Mouse (Mus musculus) v-Abl transformed pro-B cells (cell line): ENCODE measurements around the gene Serpinf1.

Experiments used
- in situ Hi-C, 2 experiments: fragments of 400-800 bp; cut with MboI; formaldehyde crosslinking; loops; one replicate each; pipeline ENCODE4 v1.15.1; 2025; ENCODE audit not compliant: unreplicated experiment in 2 of 2

Serpinf1 gene

DNA sequence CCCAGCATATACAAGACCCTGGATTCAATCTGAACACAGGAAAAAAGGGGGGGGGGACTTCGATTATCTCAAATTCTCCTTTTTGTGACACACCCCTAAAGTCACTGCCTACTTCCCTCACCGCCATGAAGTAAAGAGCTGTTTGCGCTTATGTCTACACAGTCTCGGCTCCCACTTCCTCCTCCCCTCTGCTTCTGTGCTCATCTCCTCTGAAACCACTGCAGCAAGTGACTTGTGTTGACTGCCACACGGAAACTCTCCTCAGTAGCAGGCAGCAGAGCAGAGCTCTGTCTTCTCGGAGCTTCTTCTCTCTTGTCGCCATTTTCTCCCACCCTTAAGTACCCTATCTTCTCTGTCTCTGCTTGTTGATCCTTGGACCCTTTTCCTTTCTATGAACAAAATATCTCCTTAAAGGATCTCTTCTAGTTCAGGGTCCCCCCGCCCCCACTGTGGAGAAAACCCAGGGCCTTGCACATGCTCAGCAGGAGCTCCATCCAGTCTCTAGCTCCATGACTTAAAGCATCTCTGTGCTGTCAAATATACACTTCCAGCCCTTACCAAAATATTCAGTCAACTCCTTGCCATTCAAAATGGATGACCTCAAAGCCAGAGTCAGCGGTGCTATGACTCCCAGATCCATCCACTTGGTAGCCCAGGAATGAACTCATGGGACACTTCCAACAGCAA, 6.7 kb upstream of the Serpinf1 start:
- in situ Hi-C loops = no loop called here

GRCm38 (mm10) chr11:75424459-75424858, 2.0 kb upstream of the Serpinf1 start:
- in situ Hi-C loops = no loop called here

DNA sequence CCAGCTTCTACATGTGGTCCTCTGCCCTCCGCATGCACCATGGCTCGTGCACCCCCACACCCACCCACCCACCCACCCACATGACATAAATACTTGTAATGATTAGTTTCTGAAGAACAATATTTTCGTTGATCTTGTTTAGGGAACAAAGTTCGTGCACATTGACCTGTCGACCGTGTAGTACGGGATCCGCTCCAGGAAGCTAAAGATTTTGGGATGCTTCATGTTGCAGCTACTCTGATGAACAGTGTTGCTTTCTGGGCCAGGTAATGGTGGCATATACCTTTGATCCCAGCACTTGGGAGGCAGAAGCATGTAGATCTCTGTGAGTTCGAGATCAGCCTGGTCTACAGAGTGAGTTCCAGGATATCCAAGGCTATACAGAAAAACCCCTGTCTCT, 1.5 kb upstream of the Serpinf1 start:
- in situ Hi-C loops = no loop called here

DNA sequence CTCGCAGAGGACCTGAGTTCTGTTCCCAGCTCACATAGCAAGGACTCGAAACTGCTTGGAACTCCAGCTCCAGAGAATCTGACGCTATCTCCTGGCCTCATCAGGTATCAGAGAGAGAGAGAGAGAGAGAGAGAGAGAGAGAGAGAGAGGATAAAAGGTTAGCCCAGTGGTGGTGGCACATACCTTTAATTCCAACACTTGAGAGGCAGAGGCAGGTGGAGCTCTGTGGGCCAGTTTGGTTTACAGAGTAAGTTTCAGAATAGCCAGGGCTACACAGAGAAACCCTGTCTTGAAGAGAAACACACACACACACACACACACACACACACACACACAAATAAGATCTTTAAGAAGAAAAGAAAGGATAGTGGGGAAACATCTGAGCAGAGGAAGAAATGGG, 590 bp upstream of the Serpinf1 start:
- in situ Hi-C loops = no loop called here

DNA sequence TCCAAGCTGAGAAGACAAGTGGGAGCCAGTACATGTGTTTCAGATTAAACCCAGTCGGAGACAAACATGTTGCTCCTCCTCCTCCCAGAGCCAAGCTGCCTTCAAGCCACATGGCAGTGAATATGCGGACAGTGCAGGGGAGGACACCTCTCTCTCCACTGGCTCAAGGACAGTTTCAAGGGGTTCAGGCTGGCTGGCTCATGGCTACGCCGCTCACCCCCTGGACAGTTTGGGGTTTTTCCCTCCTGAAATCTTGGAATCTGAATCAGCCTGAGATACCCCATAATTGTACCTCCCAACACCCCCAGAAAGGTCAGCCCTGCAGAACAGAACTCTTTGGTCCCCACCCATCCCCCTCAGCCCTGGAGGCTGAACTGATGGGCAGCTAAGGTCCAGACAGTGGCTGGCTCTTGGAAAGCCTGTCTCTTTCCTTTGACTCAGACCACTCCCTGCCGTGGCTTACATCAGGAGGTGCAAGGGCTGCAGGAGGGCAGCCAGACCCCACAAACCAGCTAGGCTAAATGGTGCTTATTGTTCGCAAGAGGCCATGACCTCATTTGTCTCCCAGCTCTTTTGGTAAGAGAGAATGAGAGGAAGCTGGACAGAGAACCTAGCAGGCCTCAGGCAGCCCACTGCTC, 1.0 kb downstream of the Serpinf1 start:
- in situ Hi-C loops = no loop called here

- in situ Hi-C loops = no loop called here
Observed at GRCm38 (mm10) chr11:75420810-75421374, 1.6 kb downstream of the Serpinf1 start.

GRCm38 (mm10) chr11:75420037-75420436, 2.5 kb downstream of the Serpinf1 start:
- in situ Hi-C loops = no loop called here

GRCm38 (mm10) chr11:75415994-75416393, 6.5 kb downstream of the Serpinf1 start:
- in situ Hi-C loops = loop anchor here in 1 of 2 experiments (5.0 kb wide), 1 partner anchor 36 kb away; the partner anchor contains the start of gene Wdr81

- in situ Hi-C loops = loop anchor here in 1 of 2 experiments (5.0 kb wide), 1 partner anchor 37 kb away; the partner anchor contains the start of gene Wdr81
Observed at GRCm38 (mm10) chr11:75415096-75415495, 7.4 kb downstream of the Serpinf1 start.

DNA sequence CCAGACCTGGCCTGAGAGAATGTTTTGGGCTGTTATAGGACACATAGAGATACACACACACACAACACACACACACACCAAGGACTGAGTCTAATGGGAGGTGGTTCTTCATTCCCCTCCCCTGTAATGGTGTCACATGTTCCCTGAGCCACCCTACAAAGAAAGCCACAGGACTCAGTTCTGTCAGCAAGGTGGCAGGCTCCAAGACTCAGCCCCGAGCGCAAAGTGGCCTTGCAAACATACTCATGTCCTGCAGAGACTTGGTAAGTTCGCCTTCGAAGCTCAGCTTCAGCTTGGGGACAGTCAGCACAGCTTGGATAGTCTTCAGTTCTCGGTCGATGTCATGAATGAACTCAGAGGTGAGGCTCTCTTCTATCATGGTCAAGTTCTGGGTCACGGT, 11.9 kb downstream of the Serpinf1 start:
- in situ Hi-C loops = loop anchor here in 1 of 2 experiments (5.0 kb wide), 1 partner anchor 47 kb away; no protein-coding TSS in a partner anchor

GRCm38 (mm10) chr11:75409679-75410575, 12.6 kb downstream of the Serpinf1 start:
- in situ Hi-C loops = loop anchor here in 1 of 2 experiments (5.0 to 10.0 kb wide), 2 partner anchors 47 to 115 kb away; no protein-coding TSS in a partner anchor

DNA sequence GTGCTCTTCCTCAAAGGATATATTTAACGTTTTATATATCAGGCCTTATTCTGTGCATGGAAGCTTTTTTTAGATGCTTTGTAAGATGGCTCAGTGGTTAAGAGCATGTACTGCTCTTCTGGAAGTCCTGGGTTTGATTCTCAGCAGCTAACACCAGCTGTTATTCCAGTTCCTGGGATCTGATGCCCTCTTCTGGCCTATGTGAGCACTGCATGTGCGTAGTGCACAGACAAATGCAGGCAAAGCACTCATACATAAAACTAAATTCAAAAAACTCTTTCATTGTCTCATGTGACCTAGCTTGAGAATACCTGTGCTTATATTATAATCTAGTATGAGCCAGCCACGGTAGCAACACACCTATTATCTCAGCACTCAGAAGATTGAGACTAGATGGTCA, 15.6 kb downstream of the Serpinf1 start:
- in situ Hi-C loops = loop anchor here in 1 of 2 experiments (10.0 kb wide), 1 partner anchor 118 kb away; no protein-coding TSS in a partner anchor

DNA sequence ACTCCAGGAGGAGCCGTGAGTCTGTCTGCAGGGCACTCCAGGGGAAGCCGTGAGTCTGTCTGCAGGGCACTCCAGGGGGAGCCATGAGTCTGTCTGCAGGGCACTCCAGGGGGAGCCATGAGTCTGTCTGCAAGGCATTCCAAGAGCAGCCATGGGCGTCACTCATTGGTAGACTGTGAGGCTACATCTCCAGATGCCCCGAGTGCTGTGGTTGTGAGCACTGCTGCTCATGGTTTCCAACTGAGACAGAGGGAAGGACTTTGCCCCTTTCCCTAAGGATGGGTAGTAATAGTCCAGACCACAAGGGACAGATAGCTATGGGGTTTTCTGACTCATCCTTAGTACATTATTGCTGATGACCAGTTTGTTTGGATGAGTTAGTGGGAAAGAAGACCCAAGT, 16.4 kb downstream of the Serpinf1 start:
- in situ Hi-C loops = loop anchor here in 1 of 2 experiments (10.0 kb wide), 1 partner anchor 119 kb away; no protein-coding TSS in a partner anchor

GRCm38 (mm10) chr11:75404801-75405200, 17.7 kb downstream of the Serpinf1 start:
- in situ Hi-C loops = loop anchor here (5.0 to 10.0 kb wide), 5 partner anchors 82 to 222 kb away; partner anchors contain the start of gene Prpf8 (in 1 of the 2)

DNA sequence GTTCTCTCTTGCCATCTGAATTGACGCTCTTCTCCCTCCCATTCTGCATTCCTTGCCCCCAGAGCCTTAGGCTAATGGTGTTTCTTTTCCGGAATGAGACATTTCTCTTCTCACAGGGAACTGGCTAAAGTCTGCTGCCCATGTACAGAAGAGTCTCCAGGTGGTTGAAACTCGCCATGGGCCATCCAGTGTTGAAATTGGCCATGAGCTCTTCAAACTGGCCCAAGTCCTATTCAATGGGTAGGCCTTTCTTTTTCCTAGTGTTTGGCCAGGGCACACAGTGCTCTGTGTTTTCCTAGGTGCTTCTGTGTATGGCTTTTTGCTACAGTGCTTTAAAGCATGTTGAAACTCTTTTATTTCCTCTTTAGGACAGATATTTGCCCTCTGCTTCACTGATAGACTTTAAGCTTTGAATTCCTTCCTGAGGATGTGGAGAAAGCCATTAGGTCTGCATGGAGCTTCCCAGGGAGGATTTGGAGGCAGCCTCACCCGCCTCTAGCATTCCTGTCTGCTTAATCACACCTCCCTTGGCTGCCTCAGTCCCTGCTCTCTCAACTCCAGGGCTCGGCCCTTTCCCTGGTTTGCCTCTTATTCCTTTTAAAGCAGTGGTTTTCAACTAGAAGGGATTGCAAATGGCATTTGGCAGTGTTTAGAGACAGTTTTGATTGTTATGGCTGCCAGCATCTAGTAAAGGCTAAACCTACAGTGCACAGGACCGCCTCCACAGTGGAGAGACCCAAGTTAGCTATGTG, 19.0 kb downstream of the Serpinf1 start:
- in situ Hi-C loops = loop anchor here (5.0 to 10.0 kb wide), 5 partner anchors 84 to 221 kb away; partner anchors contain the start of gene Prpf8 (in 1 of the 2)

DNA sequence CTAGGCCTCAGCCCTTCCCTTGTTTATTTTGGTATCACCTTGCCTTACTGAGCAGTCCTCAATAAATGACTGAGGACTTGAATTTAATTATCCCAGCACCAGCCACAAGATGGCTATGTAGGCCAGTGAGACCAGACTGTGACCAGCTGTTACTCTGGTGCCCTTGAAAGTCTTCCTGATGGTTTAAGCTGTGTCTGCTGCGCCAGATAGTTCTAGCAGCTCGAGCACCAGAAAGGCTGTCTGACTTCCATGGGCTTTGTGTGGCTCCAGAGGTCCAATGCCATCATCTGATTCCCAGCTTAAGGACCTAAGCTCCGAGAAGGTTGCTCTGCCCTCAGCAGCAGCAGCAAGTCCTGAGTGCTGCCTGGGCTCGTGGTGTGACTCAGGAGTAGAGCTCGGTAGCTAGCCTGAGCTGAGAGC, 20.2 kb downstream of the Serpinf1 start:
- in situ Hi-C loops = loop anchor here (5.0 to 10.0 kb wide), 5 partner anchors 85 to 220 kb away; partner anchors contain the start of gene Prpf8 (in 1 of the 2)

DNA sequence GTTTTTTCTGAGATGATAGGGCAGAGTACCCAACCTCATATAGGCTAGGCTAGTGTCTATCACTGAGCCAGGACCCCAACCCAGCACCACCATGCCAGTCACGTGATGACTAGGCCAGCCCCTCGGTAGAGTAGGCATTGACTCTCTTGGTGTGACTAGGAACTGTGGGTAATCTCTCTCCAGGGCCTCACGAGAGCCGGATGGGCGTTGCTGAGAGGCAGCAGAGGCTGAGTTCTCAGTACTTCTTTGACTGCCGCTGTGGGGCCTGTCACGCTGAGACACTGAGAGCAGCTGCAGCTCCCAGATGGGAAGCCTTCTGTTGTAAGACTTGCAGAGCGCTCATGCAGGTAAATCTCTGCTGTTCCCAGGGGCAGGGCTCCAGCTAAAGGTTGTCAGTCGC, 22.4 kb downstream of the Serpinf1 start:
- in situ Hi-C loops = loop anchor here (5.0 to 10.0 kb wide), 5 partner anchors 87 to 218 kb away; partner anchors contain the start of gene Prpf8 (in 1 of the 2)

- in situ Hi-C loops = no loop called here
Observed at GRCm38 (mm10) chr11:75399411-75399841, 23.1 kb downstream of the Serpinf1 start.

DNA sequence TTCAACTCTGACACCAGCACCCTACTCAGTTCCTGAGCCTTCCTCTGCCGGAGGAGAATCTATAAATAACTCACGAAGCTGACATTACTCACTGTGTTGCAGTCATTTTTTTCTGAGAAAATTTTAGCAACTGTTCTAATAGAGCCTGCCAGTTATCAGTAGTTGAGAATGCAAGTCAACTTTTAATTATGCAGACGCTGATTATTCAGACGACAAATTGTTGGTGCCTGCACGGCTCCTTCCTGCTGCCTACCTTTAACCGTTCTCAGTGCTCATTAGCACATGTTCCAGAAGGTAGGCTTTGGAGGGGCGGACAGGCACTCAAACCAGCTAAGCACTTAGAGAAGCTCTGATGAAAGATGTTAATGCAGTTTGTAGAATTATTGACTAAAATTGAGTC, 25.0 kb downstream of the Serpinf1 start:
- in situ Hi-C loops = no loop called here
